ENCODE assay signal across 27 mouse cellular contexts in genomic region chr9:123185546-123185945, GRCm38 (mm10). TPM values are rescaled to one million over a fixed set of nuclear protein-coding genes. Genes with fewer than 3 reads are reported as not detected.
"Had no signal": no experiment of that assay in that cellular context is flagged by ENCODE, and none has a peak within 500 bp of the region (broad histone marks: within the 10 kb centered on the region; RNA-seq: fewer than 3 reads in every experiment).

No protein-coding gene starts in this region.

- H3K9ac ChIP-seq: limb, embryonic 13.5 days; liver, embryonic 13.5 days; midbrain, embryonic 13.5 days; neural tube, embryonic 13.5 days; stomach, embryonic 15.5 days had no signal

- H3K4me1 ChIP-seq: limb, embryonic 10.5 days; limb, embryonic 13.5 days; liver, embryonic 13.5 days; midbrain, embryonic 10.5 days; midbrain, embryonic 13.5 days; neural tube, embryonic 13.5 days; stomach, embryonic 15.5 days had no signal

- DNase-seq: kidney, adult 18-20 months; kidney, adult 9 months; kidney, postnatal 14 days; kidney, postnatal 4 days; layer of hippocampus, adult 9-11 months; liver; liver, embryonic 13.5 days; lung, adult 2 months; lung, postnatal 14 days; lung, postnatal 4 days; right cerebral cortex, postnatal 25 days; spleen, adult 18-20 months; thymus, adult 18-20 months; thymus, postnatal 36 days had no signal

- H3K27ac ChIP-seq: limb, embryonic 10.5 days; limb, embryonic 13.5 days; liver, embryonic 13.5 days; midbrain, embryonic 10.5 days; midbrain, embryonic 13.5 days; neural tube, embryonic 13.5 days; stomach, embryonic 15.5 days had no signal

- ATAC-seq: midbrain, embryonic 13.5 days; midbrain, embryonic 16.5 days had no signal

- H3K36me3 ChIP-seq: limb, embryonic 10.5 days; limb, embryonic 13.5 days; liver, embryonic 13.5 days; midbrain, embryonic 10.5 days; midbrain, embryonic 13.5 days; neural tube, embryonic 13.5 days; stomach, embryonic 15.5 days had no signal

- H3K4me3 ChIP-seq: limb, embryonic 10.5 days; limb, embryonic 13.5 days; liver, embryonic 13.5 days; midbrain, embryonic 10.5 days; midbrain, embryonic 13.5 days; myocyte; neural tube, embryonic 13.5 days; stomach, embryonic 15.5 days had no signal

- H3K9me3 ChIP-seq: limb, embryonic 10.5 days; limb, embryonic 13.5 days; liver, embryonic 13.5 days; megakaryocyte, embryonic 14.5 days; midbrain, embryonic 10.5 days; midbrain, embryonic 13.5 days; neural tube, embryonic 13.5 days; stomach, embryonic 15.5 days had no signal

- H3K27me3 ChIP-seq: limb, embryonic 13.5 days; liver, embryonic 13.5 days; megakaryocyte, embryonic 14.5 days; midbrain, embryonic 13.5 days; neural tube, embryonic 13.5 days; stomach, embryonic 15.5 days had no signal

- H3K4me2 ChIP-seq: limb, embryonic 13.5 days; liver, embryonic 13.5 days; midbrain, embryonic 13.5 days; neural tube, embryonic 13.5 days; stomach, embryonic 15.5 days had no signal

RNA-seq across cellular contexts. Expression of gene Cdcp1, which starts 30.3 kb away (rescaled TPM):
- total RNA-seq: layer of hippocampus, adult 18-20 months; layer of hippocampus, postnatal 25 days; monocyte, adult 5-6 weeks; neutrophil, adult 5-6 weeks had no signal
- polyA plus RNA-seq: myocyte had no signal

RNA-seq across cellular contexts. Expression of gene Clec3b, which starts 34.8 kb away (rescaled TPM):
- total RNA-seq: monocyte, adult 5-6 weeks; neutrophil, adult 5-6 weeks had no signal
- polyA plus RNA-seq: limb, embryonic 10.5 days; midbrain, embryonic 13.5 days had no signal
